Mouse (Mus musculus) neural tube, embryonic 10.5 days (tissue): ENCODE measurements around the gene Dhh.

Source experiments
- DNase-seq: peaks from one replicate; pipeline ENCODE4 v3.0.0-alpha.2; 2017; ENCODE audit warnings: low spot score; ENCODE audit errors: extremely low spot score

Dhh gene

GRCm38 (mm10) chr15:98851229-98851818 is 47.0 kb downstream of the Dhh start:
- DNase-seq = no peak

GRCm38 (mm10) chr15:98850668-98851067 is 47.7 kb downstream of the Dhh start:
- no peak for DNase-seq

GRCm38 (mm10) chr15:98849956-98850600 is 48.3 kb downstream of the Dhh start:
- DNase-seq = no peak

- no peak for DNase-seq
These were observed 49.2 kb downstream of the Dhh start for GRCm38 (mm10) chr15:98849165-98849564.

GRCm38 (mm10) chr15:98846140-98846539 is 52.2 kb downstream of the Dhh start:
- DNase-seq = no peak

GRCm38 (mm10) chr15:98845149-98845548 is 53.2 kb downstream of the Dhh start:
- no peak for DNase-seq

GRCm38 (mm10) chr15:98843595-98844223 is 54.6 kb downstream of the Dhh start:
- DNase-seq = no peak
